Comparison of ENCODE assay signal across 10 mouse cellular contexts in genomic region chr11:94138411-94139231, GRCm38 (mm10).
DNase-seq lines count a peak whose midpoint lies in the region; ATAC-seq lines count a peak whose summit lies in the region.
"Had no signal": no experiment of that assay in that cellular context is flagged by ENCODE, and none has a peak within 500 bp of the region (broad histone marks: within the 10 kb centered on the region; RNA-seq: fewer than 3 reads in every experiment).

No protein-coding gene starts in this region.

- no peak overlapping the region for H3K9ac ChIP-seq in stomach, embryonic 15.5 days
- H3K9ac ChIP-seq: limb, embryonic 12.5 days; neural tube, embryonic 13.5 days had no signal

- H3K4me1 ChIP-seq in stomach, embryonic 15.5 days = peaks cover 33% of the 10 kb centered on the region

- no peaks in the 10 kb centered on the region for H3K36me3 ChIP-seq in stomach, embryonic 15.5 days
- H3K36me3 ChIP-seq: limb, embryonic 12.5 days; neural tube, embryonic 13.5 days had no signal

- H3K27ac ChIP-seq in stomach, embryonic 15.5 days = peak overlapping the region; percentile 73; the same call in 1 of the 2 replicates
- H3K27ac ChIP-seq: limb, embryonic 12.5 days; neural tube, embryonic 13.5 days had no signal

- WGBS in stomach, embryonic 15.5 days = 36% methylated on average over 24 of the region's 24 CpGs

- no peaks in the 10 kb centered on the region for H3K27me3 ChIP-seq in stomach, embryonic 15.5 days (replicated peaks)
- H3K27me3 ChIP-seq: limb, embryonic 12.5 days; neural tube, embryonic 13.5 days had no signal

- no peak for ATAC-seq in stomach, embryonic 15.5 days (ENCODE audit: insufficient read depth, low FRiP score, low read depth)

- no peak overlapping the region for H3K4me3 ChIP-seq in stomach, embryonic 15.5 days (replicated peaks)
- H3K4me3 ChIP-seq: limb, embryonic 12.5 days; neural tube, embryonic 13.5 days had no signal

- peak; percentile 51 to 80 for DNase-seq in adrenal gland, adult (ENCODE audit: inconsistent age in 2 of 2, low spot score in 1 of 2)
- DNase-seq in adrenal gland, adult 18-20 months (ENCODE audit: low spot score in 2 of 2) = no peak
- peak; percentile 9 for DNase-seq in right cerebral cortex, postnatal 14 days
- DNase-seq in right cerebral cortex, postnatal 10 days (ENCODE audit: low spot score in 2 of 2) = no peak
- peak; percentile 87 for DNase-seq in kidney, adult 11 months
- DNase-seq in left cerebral cortex, adult 18-20 months (ENCODE audit: low spot score in 2 of 2) = no peak
- no peak for DNase-seq in frontal cortex, postnatal 36 days (ENCODE audit: low spot score in 2 of 2)

- H3K9me3 ChIP-seq in stomach, embryonic 15.5 days = no peaks in the 10 kb centered on the region
- H3K9me3 ChIP-seq: limb, embryonic 12.5 days; neural tube, embryonic 13.5 days had no signal

- H3K4me2 ChIP-seq in stomach, embryonic 15.5 days = peak overlapping the region; percentile 3; the same call in 1 of the 2 replicates
- H3K4me2 ChIP-seq: limb, embryonic 12.5 days; neural tube, embryonic 13.5 days had no signal

Comparison
In these comparisons a context has a peak if more than half of its experiments do, and no peak if none do; other contexts are left out.
1. DNase-seq: peak in adrenal gland, adult (2 of 2), right cerebral cortex, postnatal 14 days (single experiment) and kidney, adult 11 months (single experiment); none in adrenal gland, adult 18-20 months (0 of 2), right cerebral cortex, postnatal 10 days (0 of 2), left cerebral cortex, adult 18-20 months (0 of 2) and frontal cortex, postnatal 36 days (0 of 2).